Mouse (Mus musculus) fat pad, adult 2 months (tissue): ENCODE measurements around the gene Nr1d1.

ENCODE experiments used
- DNase-seq: peaks from one replicate; pipeline ENCODE4 v3.0.0-alpha.2; 2011; ENCODE audit warnings: low read depth, low spot score; ENCODE audit errors: extremely low read depth

Gene Nr1d1

DNA sequence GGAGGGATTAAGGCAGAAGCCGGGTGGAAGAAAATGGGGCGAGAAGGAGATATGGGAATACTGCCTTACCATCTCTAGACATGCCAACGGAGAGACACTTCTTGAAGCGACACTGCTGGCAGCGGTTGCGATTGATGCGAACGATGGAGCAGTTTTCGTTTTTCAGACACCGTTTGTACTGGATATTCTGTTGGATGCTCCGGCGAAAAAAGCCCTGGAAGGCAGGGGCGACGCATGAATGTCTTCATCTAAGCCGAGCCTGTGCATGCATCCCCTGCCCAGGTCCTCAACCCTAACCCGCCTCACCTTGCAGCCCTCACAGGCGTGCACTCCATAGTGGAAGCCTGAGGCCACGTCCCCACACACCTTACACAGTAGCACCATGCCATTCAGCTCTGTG, 4.0 kb downstream of the Nr1d1 start:
- no peak for DNase-seq

DNA sequence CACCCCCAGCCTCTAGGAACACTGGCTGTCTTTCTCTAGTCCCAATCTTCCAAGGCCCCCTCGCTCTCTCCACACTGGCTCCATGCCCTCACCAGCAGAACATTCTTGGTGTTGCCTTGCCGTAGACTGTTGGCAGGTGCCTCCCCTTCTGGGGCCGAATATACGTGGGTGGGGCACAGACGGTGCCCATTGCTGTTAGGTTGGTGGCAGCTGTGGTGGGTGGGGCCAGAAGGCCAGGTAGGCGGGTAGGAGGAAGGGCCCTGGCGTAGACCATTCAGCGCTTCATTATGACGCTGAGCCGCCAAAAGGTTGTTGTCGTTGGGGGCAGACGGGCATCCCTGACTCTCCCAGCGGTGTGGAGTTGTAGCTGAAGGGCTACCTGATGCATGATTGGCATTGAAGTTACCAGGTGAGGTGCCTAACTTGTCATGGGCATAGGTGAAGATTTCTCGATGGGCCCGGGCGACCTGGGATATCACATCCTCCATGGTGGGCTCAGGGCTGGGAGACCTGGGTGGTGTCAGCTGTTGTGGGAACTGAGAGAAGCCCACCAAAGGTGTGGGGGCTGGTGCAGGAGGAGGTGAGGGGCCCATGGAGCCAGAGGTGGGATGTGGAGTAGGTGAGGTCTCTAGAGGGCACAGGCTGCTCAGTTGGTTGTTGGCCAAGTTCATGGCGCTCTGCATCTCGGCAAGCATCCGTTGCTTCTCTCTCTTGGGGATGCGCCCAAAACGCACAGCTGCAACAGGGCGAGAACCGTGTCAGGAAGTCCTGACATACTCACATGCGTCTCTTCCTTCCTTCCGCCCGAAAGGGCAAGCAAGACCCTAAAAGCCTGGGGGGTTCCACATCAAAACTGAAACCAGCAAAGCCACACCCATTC, 4.8 kb downstream of the Nr1d1 start:
- DNase-seq, result no peak

DNA sequence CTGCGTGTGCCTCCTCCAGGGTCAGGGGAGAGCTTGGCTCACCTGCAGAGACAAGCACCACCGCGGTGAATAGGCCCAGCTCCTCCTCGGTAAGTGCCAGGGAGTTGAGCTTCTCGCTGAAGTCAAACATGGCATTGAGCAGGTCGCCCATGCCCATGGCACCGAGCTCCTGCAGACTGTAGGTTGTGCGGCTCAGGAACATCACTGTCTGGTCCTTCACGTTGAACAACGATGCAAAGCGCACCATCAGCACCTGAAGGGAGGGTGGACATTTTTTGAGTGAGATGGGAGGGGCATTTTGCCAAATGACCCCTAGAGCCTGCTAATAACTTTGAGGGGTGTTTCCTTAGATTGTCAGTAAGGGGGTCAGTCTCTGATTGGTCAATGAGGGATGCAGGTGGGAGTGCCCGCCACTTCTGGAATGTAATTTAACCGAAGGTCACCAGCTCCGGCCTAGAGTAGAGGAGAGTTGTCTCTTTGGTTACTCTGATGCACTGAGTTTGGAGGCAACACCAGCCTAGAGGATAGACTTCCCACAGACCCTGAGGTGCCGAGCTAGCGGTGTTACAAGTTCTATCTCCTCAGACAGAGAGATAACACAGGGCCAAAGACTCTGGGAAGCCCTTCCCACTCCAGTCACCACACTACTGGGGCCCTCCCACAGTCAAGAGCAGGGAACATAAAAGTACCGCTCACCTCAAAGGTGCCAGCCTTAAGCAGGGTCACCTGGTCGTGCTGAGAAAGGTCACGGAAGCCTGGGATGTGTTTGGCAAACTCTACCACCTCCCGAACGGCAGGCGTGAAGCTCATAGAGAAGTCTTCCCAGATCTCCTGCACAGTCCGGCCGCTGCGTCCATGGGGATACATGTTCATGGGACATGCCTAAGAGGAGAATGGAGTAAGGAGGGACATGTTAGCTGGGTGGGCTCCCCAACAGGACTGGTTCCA, 5.9 kb downstream of the Nr1d1 start:
- DNase-seq, result no peak

DNA sequence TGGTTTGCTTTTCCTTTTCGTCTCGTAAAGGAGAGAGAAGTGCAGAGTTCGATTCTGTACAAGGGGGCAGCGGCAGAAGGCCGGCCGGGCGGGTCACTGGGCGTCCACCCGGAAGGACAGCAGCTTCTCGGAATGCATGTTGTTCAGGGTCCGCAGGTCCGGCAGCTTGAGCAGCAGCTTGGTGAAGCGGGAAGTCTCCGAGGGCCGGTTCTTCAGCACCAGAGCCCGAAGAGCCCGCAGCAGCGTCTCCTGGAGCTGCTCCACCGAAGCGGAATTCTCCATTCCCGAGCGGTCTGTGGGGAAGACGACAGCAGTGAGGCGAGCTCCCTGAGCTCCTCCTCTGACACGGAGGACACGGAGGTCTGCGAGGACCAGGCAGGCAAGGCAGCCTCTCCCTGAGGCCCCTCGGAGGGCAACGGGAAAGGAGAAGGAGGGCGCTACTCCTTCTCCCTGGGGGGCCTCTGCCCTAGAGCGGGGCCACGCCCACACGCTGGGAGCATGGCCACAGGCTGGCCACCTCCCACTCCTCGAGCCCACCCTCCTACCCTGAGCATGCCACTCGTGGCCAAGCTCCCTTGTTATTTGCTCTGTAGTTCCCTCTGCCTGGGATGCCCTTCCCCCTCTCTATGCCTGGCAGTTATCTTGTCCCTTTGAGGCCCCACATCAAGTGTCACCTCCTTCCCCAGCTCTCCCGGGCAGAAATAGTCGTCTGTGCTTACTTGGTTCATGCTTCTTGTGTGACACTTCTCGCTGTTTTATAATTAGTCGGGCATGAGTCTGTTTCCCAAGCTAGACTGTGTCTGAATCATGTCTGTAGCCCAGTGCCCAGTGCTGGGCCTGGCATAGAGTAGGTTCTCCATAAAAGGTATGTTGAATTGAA, 6.8 kb downstream of the Nr1d1 start:
- DNase-seq, result no peak

DNA sequence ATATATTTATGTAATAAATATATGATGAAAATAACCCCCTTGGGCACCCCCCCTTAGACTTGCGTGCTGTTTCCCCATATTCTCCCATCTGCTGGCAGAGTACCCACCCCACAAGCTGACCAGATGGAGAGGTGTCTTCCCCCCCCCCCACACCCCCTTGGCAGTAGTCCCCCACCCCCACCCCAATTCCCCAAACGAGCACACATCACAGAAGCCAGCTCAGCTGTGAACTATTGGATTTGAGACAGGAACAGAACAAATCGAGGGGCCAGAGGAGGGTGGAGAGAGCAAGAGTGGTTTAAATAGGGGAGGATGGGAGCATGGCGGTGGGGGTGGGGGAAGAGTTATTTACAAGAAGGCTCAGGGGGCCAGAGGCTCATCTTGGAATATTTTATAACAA, 7.4 kb downstream of the Nr1d1 start:
- DNase-seq, result no peak

DNA sequence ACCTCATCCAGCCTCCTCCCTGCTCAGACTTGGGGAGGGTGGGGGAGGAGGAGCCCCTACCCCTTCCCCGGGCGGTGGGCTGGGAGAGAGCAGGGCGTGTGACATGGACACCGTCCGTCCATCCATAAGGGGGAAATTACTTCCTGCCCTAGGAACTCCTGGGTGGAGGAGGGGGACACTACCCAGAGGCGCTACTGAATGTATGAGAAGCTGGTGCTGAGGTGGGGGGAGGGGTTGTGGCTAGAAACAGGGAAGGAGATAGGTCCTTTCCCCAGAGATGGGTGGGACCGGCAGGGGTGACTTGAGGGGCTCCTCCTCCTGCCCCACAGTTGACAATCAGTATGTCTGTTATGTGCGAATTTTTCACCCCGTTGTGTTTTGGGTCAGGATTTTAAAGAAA, 7.9 kb downstream of the Nr1d1 start:
- no peak for DNase-seq

DNA sequence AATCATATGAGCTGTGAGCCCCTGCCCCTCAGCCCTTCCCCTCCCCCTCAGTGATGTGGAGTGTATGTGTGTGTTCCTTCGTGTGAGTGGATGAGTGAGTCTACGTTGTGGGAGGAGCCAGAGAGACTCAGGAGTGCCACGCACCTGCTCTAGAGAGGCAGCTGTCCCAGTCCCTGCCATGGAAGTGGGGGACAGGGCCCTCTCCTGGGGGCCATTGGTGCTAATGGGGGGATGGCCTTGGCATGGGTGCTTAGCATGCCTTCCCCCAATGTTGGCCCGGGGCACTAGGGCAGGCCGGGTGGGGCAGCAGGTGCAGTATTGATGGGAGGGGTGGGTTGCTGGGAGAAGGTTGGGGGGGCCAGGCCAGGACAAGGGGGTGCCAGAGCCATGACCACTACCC, 8.3 kb downstream of the Nr1d1 start:
- DNase-seq, result no peak

DNA sequence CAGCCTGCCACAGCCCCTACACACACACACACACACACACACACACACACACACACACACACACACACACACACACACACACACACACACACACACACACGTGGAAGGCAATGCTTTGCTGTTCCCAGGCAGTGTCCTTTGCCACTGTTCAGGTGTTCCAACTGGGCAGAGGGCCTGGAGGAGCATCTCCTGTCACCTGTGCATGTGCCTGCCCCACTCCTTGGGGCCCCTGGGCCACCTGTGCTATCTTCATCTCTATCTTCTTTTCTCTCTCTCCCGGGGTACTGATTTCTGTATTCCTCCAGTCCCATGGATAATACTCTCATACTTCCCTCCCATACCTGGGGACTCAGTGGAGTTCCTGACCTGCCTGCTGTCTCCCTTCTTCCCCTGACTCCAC, 8.8 kb downstream of the Nr1d1 start:
- no peak for DNase-seq

DNA sequence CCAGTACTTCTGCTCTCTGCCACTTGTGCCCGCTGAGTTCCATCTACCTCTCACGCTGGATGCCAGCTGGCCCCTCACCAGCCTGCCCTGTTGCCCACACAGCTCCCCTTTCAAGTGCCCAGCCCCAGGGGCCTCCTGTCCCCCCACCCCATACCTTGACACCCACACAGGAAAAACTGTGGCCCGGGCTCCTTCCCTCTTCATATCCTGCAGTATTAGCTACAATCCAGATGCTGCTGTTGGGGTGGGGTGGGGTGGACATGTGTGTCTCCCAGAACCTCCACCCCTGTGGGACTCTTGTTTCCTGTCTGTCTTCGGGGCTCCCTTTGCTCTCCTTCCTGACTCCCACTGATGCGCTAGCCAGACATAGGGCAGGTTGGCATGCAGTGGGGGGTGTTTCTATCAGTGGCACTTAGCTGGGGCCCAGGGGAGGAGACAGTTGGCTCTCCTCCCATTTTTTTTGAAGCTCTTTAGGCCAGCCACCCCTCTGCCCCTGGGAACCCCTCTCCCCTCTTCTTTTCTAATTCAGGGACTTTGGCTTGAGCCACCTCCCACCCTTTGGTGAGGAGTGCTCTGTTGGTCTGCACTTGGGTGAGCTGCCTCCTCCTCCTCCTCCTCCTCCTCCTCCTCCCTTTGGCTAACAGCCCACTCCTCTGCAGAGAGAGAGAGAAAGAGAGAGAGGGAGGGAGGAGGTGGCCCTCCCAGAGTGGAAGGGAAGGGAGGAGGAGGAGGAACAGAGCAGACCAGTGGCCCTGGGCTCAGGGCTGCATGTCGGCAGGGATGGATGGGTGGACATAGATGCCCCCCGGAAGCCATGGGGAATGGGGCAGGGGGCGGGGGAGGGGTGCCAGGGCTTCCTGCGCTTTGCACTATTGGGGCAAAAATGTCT, 9.5 kb downstream of the Nr1d1 start:
- no peak for DNase-seq

DNA sequence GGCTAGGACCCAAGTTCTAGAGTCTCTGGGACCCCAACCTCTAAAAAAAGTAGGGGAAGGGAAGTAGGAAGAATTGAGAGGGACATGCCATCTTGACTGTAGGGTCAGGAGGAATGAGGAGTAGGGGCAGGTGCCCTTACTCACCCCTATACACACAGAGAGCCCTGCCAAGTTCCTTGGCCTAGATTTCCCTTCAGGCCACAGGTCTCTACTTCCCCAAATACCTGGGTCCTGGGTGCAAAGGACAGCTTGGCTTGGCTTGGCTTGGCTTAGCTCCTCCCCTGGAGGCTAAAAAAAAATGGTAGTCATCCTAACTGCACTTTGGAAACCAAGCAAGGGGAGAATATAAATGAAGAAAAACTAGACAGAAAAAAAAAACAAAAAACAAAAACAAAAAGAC, 10.4 kb downstream of the Nr1d1 start:
- DNase-seq, result no peak

DNA sequence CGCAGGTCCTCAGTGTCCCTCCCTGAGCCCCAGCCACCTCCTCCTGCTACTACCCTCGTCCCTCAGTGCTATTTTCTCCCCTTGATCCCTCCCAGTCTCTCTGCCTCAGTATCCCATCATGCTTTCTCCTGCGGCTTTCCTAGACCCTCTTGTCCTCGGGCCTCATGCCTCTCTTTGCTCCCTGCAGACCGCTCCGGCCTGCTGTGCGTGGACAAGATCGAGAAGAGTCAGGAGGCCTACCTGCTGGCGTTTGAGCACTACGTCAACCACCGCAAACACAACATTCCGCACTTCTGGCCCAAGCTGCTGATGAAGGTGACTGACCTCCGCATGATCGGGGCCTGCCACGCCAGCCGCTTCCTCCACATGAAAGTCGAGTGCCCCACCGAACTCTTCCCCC, 11.0 kb downstream of the Nr1d1 start:
- no peak for DNase-seq

DNA sequence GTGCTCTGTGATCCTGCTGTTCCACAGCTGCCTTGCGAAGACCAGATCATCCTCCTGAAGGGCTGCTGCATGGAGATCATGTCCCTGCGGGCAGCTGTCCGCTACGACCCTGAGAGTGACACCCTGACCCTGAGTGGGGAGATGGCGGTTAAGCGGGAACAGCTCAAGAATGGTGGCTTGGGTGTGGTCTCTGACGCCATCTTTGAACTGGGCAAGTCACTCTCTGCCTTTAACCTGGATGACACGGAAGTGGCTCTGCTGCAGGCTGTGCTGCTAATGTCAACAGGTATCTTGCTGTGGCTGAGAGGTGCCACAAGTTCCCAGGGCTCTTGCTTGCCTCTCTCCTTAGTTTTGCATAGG, 11.7 kb downstream of the Nr1d1 start:
- DNase-seq, result no peak

DNA sequence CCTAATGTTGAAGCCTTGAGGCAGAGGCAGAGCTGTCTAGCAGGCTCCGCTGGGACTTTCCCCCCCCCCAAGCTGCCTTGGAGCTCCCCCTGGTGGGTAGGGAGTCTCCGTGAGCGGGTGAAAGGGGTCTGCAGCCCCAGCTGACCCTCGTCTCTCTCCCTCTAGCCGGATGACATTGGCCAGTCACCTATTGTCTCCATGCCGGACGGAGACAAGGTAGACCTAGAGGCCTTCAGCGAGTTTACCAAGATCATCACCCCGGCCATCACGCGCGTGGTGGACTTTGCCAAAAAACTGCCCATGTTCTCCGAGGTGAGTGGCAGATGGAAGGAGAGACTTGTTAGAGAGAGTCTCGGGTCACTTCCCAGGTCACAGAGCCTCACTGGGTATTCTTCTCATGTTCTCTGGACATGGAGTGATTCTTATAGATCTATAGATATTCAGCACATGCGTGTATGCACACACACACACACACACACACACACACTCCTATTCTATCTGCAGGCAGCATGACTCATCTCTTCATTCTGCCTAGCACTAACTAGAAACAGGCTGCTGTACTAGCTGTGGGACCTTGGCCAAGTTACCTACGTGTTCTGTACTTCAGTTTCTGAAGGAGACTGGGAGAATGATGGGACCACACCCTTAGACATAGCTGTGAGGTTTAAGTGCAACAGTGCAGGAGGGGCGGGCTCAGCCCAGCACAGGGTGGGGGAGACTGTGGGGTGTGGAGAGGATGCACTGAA, 12.2 kb downstream of the Nr1d1 start:
- no peak for DNase-seq

DNA sequence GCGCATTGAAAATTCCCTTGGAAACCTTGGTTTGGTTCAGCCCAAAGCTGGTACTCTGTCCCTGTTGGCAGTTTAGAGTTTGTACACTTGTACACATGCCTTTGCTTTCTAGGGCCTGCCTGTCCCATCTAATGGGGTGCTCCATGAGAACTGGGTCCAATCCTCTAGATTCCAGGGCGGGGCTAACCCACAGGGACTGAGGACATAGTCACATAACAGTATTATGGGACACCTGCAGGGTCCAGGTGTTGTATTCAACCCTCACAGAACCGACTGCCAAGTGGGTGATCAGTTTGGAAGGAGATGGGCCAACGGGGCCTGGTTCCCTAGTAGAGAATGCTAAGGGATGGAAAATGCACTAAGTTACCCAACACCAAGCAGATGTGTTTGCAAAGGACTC, 13.2 kb downstream of the Nr1d1 start:
- no peak for DNase-seq

DNA sequence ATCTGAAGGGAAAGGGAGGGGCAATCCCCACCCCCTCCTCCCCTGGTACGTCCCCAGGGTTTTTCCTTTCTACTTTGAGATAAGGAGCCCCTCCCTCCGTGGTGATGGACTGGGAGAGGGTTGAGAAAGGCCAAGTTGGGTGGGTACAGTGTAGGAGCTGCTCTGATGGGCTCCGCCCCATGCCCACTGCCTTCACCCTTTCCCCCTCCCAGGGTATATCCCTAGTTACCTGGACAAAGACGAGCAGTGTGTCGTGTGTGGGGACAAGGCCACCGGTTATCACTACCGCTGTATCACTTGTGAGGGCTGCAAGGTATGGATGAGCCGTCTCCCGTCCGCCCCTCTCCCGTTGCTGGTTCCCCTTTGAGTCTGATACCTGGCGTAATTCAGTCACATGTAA, 18.4 kb downstream of the Nr1d1 start:
- no peak for DNase-seq

DNA sequence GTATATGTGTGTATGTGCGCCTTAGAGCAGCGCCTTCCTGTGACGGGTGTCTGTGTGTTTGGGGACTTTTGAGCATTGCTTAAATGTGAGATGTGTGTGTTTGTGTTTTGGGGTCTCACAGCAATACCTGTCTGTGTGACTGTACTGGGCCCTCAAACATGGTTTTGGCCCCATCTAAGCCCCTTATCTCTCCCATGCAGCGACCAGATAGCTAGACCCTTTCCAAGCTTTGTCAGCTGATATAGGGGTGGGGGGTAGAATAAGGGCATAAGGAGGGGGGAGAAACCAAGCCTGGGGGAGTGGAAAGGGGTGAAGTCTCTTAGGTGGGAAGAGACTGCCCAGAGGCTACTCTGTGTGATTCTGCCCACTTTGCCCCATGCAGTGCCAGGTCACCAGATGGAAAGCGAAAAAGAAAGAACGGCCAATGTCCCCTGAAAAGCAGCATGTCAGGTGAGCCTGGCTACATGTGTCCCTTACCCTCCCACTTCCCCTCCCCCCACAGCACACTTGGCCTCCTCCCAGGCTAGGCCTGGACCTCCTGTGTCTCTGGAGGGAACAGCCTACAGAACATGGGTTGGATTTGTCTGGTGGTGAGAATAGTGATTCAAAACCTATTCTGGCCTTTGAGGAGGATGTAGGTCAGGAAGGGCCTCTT, 19.3 kb downstream of the Nr1d1 start:
- DNase-seq, result no peak

DNA sequence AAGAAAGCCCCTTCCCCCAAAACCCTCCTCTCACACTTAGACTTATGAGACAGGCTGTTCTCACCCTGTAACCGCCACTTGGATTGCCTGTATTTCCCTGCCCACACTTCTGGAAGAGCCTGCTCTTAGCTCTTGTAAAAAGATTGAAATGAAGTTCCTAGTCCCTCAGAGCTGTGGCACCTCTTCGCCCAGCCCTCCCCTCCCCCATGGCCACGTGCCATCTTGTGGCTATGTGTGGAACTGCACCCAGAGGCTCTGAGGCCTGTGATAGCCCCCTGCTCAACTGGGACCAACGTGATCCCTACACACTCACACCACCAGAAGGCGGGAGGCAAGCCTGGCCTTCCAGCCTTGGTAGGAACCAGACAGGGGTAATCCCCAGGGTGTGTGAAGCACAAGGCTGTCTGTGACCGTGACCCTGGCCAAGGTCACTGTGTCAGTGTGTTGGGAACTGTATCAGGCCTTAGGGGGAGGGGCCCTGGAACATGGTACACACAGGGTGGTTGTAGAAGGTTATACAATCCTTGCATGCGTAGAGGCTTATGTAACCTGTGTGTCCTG, 20.4 kb downstream of the Nr1d1 start:
- DNase-seq, result no peak

DNA sequence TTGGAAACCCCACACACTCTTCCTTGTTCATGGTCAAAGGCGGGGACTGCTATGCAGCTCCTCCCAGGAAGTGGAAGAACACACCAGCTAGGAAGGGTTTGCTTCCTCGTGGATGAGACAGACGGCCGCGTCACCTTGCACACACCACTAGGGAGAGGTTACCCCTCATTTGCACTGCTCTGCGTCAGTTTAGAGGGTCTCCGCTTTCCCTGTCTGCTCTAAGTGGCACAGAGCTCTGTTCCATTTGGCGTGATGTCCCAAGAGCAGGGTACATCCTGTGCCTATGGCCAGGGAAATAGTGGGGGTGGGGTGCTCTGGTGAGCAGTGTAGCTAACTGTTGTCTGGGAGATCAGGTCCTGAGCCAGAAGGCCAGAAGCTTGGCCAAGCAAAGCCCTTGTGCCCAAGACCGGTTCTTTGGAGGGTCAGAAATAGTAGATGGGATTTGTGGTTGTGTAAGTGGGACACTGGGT, 20.9 kb downstream of the Nr1d1 start:
- no peak for DNase-seq

DNA sequence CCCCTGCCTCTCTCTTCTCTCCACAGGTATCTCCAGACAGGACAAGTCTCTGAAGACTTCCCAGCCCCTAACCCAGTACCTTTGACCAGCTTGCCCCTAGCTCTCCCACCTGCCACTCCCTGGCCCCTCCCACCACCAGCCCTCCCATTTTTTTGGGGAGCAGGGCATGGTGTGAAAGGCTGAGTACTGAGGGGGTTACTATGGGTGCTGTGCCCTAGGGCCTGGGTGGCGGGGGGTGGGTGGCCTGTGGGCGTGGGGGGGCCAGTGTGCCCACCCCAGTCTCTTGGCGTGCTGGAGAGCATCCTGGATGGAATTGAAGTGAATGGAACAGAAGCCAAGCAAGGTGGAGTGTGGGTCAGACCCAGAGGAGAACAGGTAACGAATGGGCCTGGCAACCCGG, 21.9 kb downstream of the Nr1d1 start:
- no peak for DNase-seq
